Comparison of ENCODE assay signal across 16 mouse cellular contexts in genomic region chr7:108991207-108991606, GRCm38 (mm10). TPM values are rescaled to one million over a fixed set of nuclear protein-coding genes. Genes with fewer than 3 reads are reported as not detected.
DNase-seq lines count a peak whose midpoint lies in the region; ATAC-seq lines count a peak whose summit lies in the region.
"Had no signal": no experiment of that assay in that cellular context is flagged by ENCODE, and none has a peak within 500 bp of the region (broad histone marks: within the 10 kb centered on the region; RNA-seq: fewer than 3 reads in every experiment).

No protein-coding gene starts in this region.

- no peak for ATAC-seq in kidney, embryonic 16.5 days (ENCODE audit: low FRiP score, low TSS enrichment)

- intact Hi-C loops in left cerebral cortex, postnatal 10 days (cut with DNase I): no loop called here

- peak; percentile 77 to 80 for DNase-seq in left cerebral cortex, adult 18-20 months (ENCODE audit: low spot score in 2 of 2)
- no peak for DNase-seq in left cerebral cortex, postnatal 10 days (ENCODE audit: extremely low spot score in 1 of 2, low spot score in 2 of 2)
- peak; percentile 71 to 83 for DNase-seq in frontal cortex, postnatal 36 days (ENCODE audit: low spot score in 2 of 2)
- DNase-seq in left cerebral cortex, adult 9 months (ENCODE audit: low spot score in 2 of 2): peak; percentile 69 to 87
- DNase-seq in telencephalon, adult 2 months (ENCODE audit: low read depth, low spot score): peak; percentile 84
- DNase-seq in testis, postnatal 14 days (ENCODE audit: low spot score): no peak
- DNase-seq: cerebellum, postnatal 10 days; heart, postnatal 10 days; kidney, adult 18-20 months; lung, adult 2 months; retina, postnatal 1 day had no signal

- no peak overlapping the region for H3K9ac ChIP-seq in kidney, embryonic 16.5 days (replicated peaks; ENCODE audit: low read length)
- H3K9ac ChIP-seq: hindbrain, embryonic 13.5 days; midbrain, embryonic 12.5 days had no signal

- 74% methylated on average over 9 of the region's 9 CpGs for WGBS in kidney, embryonic 16.5 days

- H3K4me1 ChIP-seq in kidney, embryonic 16.5 days (ENCODE audit: insufficient read depth, low read length): no peaks in the 10 kb centered on the region
- H3K4me1 ChIP-seq: midbrain, embryonic 12.5 days had no signal

- H3K36me3 ChIP-seq in kidney, embryonic 16.5 days (ENCODE audit: insufficient read depth, low read length): no peaks in the 10 kb centered on the region
- H3K36me3 ChIP-seq: hindbrain, embryonic 13.5 days; midbrain, embryonic 12.5 days had no signal

- no peak overlapping the region for H3K4me2 ChIP-seq in kidney, embryonic 16.5 days (replicated peaks; ENCODE audit: low read depth, low read length)
- H3K4me2 ChIP-seq: hindbrain, embryonic 13.5 days; midbrain, embryonic 12.5 days had no signal

- no peaks in the 10 kb centered on the region for H3K27me3 ChIP-seq in kidney, embryonic 16.5 days (ENCODE audit: insufficient read depth, low read length)
- H3K27me3 ChIP-seq: hindbrain, embryonic 13.5 days had no signal

- no peaks in the 10 kb centered on the region for H3K9me3 ChIP-seq in kidney, embryonic 16.5 days (ENCODE audit: low read length)
- H3K9me3 ChIP-seq: hindbrain, embryonic 13.5 days; midbrain, embryonic 12.5 days had no signal

- no peak overlapping the region for H3K27ac ChIP-seq in kidney, embryonic 16.5 days (ENCODE audit: low read length)
- H3K27ac ChIP-seq: hindbrain, embryonic 13.5 days; midbrain, embryonic 12.5 days had no signal

- H3K4me3 ChIP-seq in kidney, embryonic 16.5 days (ENCODE audit: low read length): no peak overlapping the region
- H3K4me3 ChIP-seq: hindbrain, embryonic 13.5 days; midbrain, embryonic 12.5 days; myocyte had no signal

RNA-seq across cellular contexts. Expression of gene Tub, which starts 41.1 kb away (rescaled TPM):
- total RNA-seq in left cerebral cortex, adult 18-20 months (2021): 100 to 1,000 TPM; 128 to 137 TPM
- total RNA-seq in left cerebral cortex, postnatal 10 days (2021): 100 to 1,000 TPM; 161 to 169 TPM
- polyA plus RNA-seq in kidney, embryonic 16.5 days (2015; fragmentation: Nextera tagmentation; extraction: Ambion mirVana): 1.00 and 1.7 TPM in 2 replicates
- polyA plus RNA-seq: liver, adult 2 months; myocyte had no signal

RNA-seq across cellular contexts. Expression of gene Eif3f, which starts 57.0 kb away (rescaled TPM):
- 100 to 1,000 TPM in 1 of 2 experiments, 10 to 100 TPM in 1; 92.0 to 108 TPM for total RNA-seq in left cerebral cortex, adult 18-20 months (2021)
- total RNA-seq in left cerebral cortex, postnatal 10 days (2021): 100 to 1,000 TPM; 116 to 122 TPM
- 80.0 and 88.3 TPM in 2 replicates for polyA plus RNA-seq in kidney, embryonic 16.5 days (2015; fragmentation: Nextera tagmentation; extraction: Ambion mirVana)

Comparison
In these comparisons a context has a peak if more than half of its experiments do, and no peak if none do; other contexts are left out.
1. DNase-seq: peak in left cerebral cortex, adult 18-20 months (2 of 2), frontal cortex, postnatal 36 days (2 of 2), left cerebral cortex, adult 9 months (2 of 2) and telencephalon, adult 2 months (single experiment); none in left cerebral cortex, postnatal 10 days (0 of 2) and testis, postnatal 14 days (single experiment).